Mouse (Mus musculus) liver, adult 2 months (tissue): ENCODE results near the gene Xylt1. TPM values are rescaled to one million over a fixed set of nuclear protein-coding genes. Genes with fewer than 3 reads are reported as not detected.

Experiments used
- DNase-seq: peaks from one replicate; pipeline ENCODE4 v3.0.0-alpha.2; 2011; ENCODE audit warnings: low read depth, low spot score; ENCODE audit errors: extremely low read depth
- H3K27ac ChIP-seq: fragments of 200-500 bp; replicated peaks from 2 replicates; pipeline ENCODE4 v1.5.1; 2012; ENCODE audit warnings: low read depth, mild to moderate bottlenecking, control low read depth, inconsistent platforms, low read length; ENCODE audit not compliant: insufficient read depth
- H3K27me3 ChIP-seq: fragments of 200-500 bp; 2 replicates; pipeline ENCODE4 v1.6.1; 2012; ENCODE audit warnings: mild to moderate bottlenecking, moderate library complexity, low read length, inconsistent platforms; ENCODE audit not compliant: control insufficient read depth, insufficient read depth
- H3K36me3 ChIP-seq: fragments of 200-500 bp; 2 replicates; pipeline ENCODE4 v1.6.1; 2012; ENCODE audit warnings: low read length, inconsistent platforms; ENCODE audit not compliant: control insufficient read depth, insufficient read depth
- H3K4me1 ChIP-seq: fragments of 200-500 bp; 2 replicates; pipeline ENCODE4 v1.6.1; 2011; ENCODE audit warnings: low read length; ENCODE audit not compliant: control insufficient read depth, insufficient read depth
- H3K4me3 ChIP-seq: fragments of 200-500 bp; 2 replicates; pipeline ENCODE4 v1.5.1; 2011; ENCODE audit warnings: low read depth, mild to moderate bottlenecking, control low read depth, low read length, moderate library complexity; ENCODE audit not compliant: insufficient read depth
- H3K79me2 ChIP-seq: fragments of 200-500 bp; 2 replicates; pipeline ENCODE4 v1.6.1; 2012; ENCODE audit warnings: inconsistent platforms, mild to moderate bottlenecking, low read length, moderate library complexity; ENCODE audit not compliant: control insufficient read depth, insufficient read depth
- H3K9ac ChIP-seq: fragments of 200-500 bp; 2 replicates; pipeline ENCODE4 v1.6.1; 2012; ENCODE audit warnings: low read depth, mild to moderate bottlenecking, control low read depth, inconsistent platforms, low read length
- CTCF ChIP-seq: fragments of 200-500 bp; IDR thresholded peaks from 2 replicates; pipeline ENCODE4 v1.5.1; 2011; ENCODE audit warnings: low read depth, low read length, control low read depth
- POLR2A ChIP-seq: fragments of 200-500 bp; IDR thresholded peaks from 2 replicates; pipeline ENCODE4 v1.6.1; 2011; ENCODE audit warnings: low read length, control low read depth; ENCODE audit not compliant: insufficient read depth; ENCODE audit errors: extremely low read depth
- WGBS: fragments of 180-500 bp; shearing (Covaris S2); methylation state at CpG from one replicate; pipeline ENCODE4 v1.1.7; 2018; 5-methylcytosine and 5-hydroxymethylcytosine counted together
- polyA plus RNA-seq: library from polyadenylated mRNA; depleted of rRNA; stranded (reverse); fragments of >200 nt; gene quantifications from 2 replicates; pipeline ENCODE4 v1.2.3, GENCODE M21; 2012
- total RNA-seq: library from RNA; depleted of rRNA; stranded (reverse); fragments of >200 nt; gene quantifications from 2 replicates; pipeline ENCODE4 v1.2.3, GENCODE M21; 2014

Gene Xylt1
- total and polyA plus RNA-seq, 2 experiments, result 0.09 to 0.18 TPM

DNA sequence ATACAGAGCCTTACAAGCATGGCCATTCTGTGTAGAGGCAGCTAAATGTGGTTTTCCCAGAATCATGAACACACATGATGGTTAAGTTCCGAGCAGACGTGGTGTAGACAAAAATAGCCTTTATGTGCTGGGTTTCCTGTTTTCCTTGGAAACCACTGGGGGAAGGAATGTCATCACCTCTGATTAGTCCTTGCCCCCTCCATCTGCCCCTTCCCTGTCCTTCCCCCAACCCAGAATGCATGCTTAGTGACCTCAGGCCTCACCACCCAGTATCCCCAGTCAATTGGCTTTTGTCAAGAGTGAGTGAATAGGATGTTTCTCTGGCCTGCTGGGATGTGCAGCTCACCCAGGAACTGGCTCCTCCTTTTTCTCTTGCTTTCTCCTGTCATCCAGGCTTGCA, 93.5 kb downstream of the Xylt1 start:
- 64% methylated on average over 2 of the region's 2 CpGs for WGBS
- Histone ChIP-seq H3K79me2 (no peaks in the 10 kb centered on the region), H3K27me3 (no peaks in the 10 kb centered on the region), H3K9ac (no peak overlapping the region), H3K36me3 (no peaks in the 10 kb centered on the region), H3K27ac (no peak overlapping the region), H3K4me1 (no peaks in the 10 kb centered on the region), H3K4me3 (no peak overlapping the region)
- DNase-seq, result no peak
- TF ChIP-seq POLR2A (no peak), CTCF (no peak)

DNA sequence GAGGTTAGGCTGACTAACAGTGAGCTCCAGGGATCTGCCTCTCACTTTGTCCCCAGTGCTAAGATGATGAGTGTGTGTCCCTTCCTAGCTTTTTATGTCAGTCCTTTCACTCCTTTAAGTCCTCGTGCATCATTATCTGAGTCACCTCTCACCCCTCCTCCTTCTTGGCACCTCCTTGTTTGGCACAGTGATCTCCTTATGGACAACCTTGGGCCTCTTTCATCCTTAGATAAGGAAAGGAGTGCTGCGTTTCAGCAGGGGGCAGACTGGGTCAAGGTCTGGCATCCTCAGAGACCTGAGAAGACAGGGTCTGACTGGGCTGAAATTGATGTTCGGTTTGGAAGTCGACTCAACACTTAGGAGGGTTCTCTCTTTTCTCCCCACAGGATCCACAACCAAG, 94.3 kb downstream of the Xylt1 start:
- H3K9ac ChIP-seq, result no peak overlapping the region
- H3K27ac ChIP-seq, result no peak overlapping the region
- DNase-seq, result no peak
- 64% methylated on average over 4 of the region's 4 CpGs for WGBS
- TF ChIP-seq POLR2A (no peak), CTCF (no peak)
- H3K4me3 ChIP-seq, result no peak overlapping the region
- H3K36me3 ChIP-seq, result no peaks in the 10 kb centered on the region
- no peaks in the 10 kb centered on the region for H3K27me3 ChIP-seq
- H3K4me1 ChIP-seq, result no peaks in the 10 kb centered on the region
- no peaks in the 10 kb centered on the region for H3K79me2 ChIP-seq

DNA sequence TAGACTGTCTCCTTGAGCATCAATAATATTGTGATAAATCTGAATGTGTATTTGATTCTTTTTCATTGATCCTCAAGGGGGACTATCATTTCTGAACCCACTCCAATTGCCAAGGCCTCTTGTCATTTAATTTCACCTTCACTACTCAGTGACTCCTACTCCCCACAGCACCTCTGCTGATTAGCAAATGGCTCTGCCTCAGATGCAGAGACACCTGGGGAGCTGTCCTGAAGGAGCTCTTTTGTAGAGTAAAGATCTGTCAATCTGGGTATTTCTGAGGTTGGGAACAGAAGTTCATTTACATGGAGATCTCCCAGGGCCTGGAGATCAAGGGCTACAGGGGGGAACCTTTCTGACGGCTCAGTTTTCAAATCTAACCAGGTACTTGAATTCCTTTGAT, 98.2 kb downstream of the Xylt1 start:
- no peak overlapping the region for H3K27ac ChIP-seq
- no peak for DNase-seq
- H3K36me3 ChIP-seq, result no peaks in the 10 kb centered on the region
- TF ChIP-seq CTCF, result no peak
- TF ChIP-seq POLR2A, result no peak
- no peaks in the 10 kb centered on the region for H3K79me2 ChIP-seq
- WGBS, result 57% methylated on average over 1 of the region's 1 CpGs
- no peak overlapping the region for H3K9ac ChIP-seq
- no peak overlapping the region for H3K4me3 ChIP-seq
- no peaks in the 10 kb centered on the region for H3K27me3 ChIP-seq
- H3K4me1 ChIP-seq, result no peaks in the 10 kb centered on the region

DNA sequence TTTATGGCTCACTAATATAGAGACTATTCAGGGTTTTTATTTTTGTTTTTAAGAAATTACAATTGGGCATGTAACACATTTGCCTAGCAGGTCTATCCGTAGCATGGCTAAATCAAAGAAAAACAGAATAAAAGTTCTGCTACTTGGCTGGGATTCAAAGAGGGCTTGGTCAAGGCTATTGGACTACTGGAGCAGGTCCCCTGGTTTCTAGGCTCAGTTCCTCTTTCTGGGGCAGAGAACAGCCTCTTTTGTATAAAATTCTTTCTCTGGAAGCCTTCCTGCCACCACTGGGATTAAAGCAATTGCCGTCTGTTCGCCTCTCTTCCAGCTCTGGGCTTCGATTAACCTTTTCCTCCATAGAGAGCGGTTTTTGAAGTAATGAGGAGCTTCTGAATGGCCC, 100.1 kb downstream of the Xylt1 start:
- 89% methylated on average over 5 of the region's 5 CpGs for WGBS
- Histone ChIP-seq H3K36me3 (no peaks in the 10 kb centered on the region), H3K27me3 (no peaks in the 10 kb centered on the region), H3K4me3 (no peak overlapping the region), H3K27ac (no peak overlapping the region), H3K9ac (no peak overlapping the region), H3K4me1 (peaks cover 4% of the 10 kb centered on the region; the same call in 1 of the 2 replicates), H3K79me2 (no peaks in the 10 kb centered on the region)
- TF ChIP-seq CTCF, result no peak
- TF ChIP-seq POLR2A, result no peak
- DNase-seq, result no peak

DNA sequence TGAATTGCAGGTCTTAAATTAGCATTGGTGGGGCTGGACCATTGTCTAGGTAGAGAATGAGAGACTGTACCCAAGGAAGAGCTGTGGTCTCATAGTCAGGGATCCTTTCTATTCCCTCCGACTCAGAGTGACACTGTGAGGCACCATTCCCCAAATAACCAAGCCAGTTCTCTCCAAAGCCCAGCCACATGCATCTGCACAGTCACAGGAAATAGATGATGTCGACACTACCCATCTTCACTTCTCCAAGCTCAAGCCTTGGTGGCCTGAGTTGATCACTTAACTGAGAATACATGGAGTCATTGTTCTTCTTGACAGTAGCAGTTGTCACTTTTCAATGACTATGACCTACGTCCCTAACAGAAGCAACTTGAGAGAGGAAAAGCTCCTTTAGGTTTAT, 100.6 kb downstream of the Xylt1 start:
- 92% methylated on average over 3 of the region's 3 CpGs for WGBS
- Histone ChIP-seq H3K27me3 (no peaks in the 10 kb centered on the region), H3K36me3 (no peaks in the 10 kb centered on the region), H3K79me2 (no peaks in the 10 kb centered on the region), H3K4me1 (peaks cover 4% of the 10 kb centered on the region; the same call in 1 of the 2 replicates), H3K4me3 (no peak overlapping the region), H3K9ac (no peak overlapping the region), H3K27ac (no peak overlapping the region)
- DNase-seq, result no peak
- TF ChIP-seq CTCF (no peak), POLR2A (no peak)

DNA sequence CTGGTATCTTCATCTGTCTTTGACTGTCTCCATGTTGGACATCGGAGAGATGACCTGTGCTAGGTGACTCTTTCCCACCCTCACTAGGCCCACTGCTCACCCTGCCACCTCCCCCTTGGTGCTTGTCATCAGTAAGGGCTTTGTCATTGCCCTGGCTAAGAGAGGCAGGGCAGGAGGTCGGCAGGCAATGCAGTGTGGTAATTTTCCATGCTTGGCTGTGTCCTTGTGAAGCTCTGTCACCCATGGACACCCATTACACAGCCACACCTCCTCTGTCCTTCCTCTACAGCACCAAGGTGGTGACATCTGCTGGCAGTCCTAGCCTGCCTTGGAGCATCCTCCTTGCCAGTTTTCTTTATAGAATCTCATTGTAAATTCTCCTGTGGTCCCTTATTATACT, 101.9 kb downstream of the Xylt1 start:
- Histone ChIP-seq H3K4me3 (no peak overlapping the region), H3K9ac (no peak overlapping the region), H3K4me1 (peaks cover 4% of the 10 kb centered on the region; the same call in 1 of the 2 replicates), H3K36me3 (no peaks in the 10 kb centered on the region), H3K27me3 (no peaks in the 10 kb centered on the region), H3K27ac (no peak overlapping the region), H3K79me2 (no peaks in the 10 kb centered on the region)
- WGBS, result 90% methylated on average over 2 of the region's 2 CpGs
- no peak for DNase-seq
- TF ChIP-seq CTCF (no peak), POLR2A (no peak)
